Mouse (Mus musculus): ENCODE data around the gene Snca. TPM values are rescaled to one million over a fixed set of nuclear protein-coding genes. Genes with fewer than 3 reads are reported as not detected.

Gene Snca
- polyA plus RNA-seq, 1 experiment from 2014 or later: 23.9 TPM

GRCm38 (mm10) chr6:60813516-60813915 lies 16.1 kb downstream of the Snca start:
- no peak overlapping the region for H3K4me2 ChIP-seq (ENCODE audit: low read depth, low read length)
- no peak overlapping the region for H3K27ac ChIP-seq (replicated peaks; ENCODE audit: low read depth, low read length)
- H3K27me3 ChIP-seq (ENCODE audit: control insufficient read depth, insufficient read depth, low read length): no peaks in the 10 kb centered on the region
- 63% methylated on average over 3 of the region's 3 CpGs for WGBS
- no peaks in the 10 kb centered on the region for H3K4me1 ChIP-seq (ENCODE audit: control insufficient read depth, insufficient read depth, low read length)
- no peak overlapping the region for H3K4me3 ChIP-seq (ENCODE audit: low read depth, low read length)
- no peaks in the 10 kb centered on the region for H3K9me3 ChIP-seq (replicated peaks; ENCODE audit: control insufficient read depth, low read length)
- no peak overlapping the region for H3K9ac ChIP-seq (replicated peaks; ENCODE audit: low read length)
- H3K36me3 ChIP-seq (replicated peaks; ENCODE audit: control insufficient read depth, insufficient read depth, low read depth, low read length): no peaks in the 10 kb centered on the region
- DNase-seq (ENCODE audit: low spot score) (no peak), ATAC-seq (replicated peaks; ENCODE audit: insufficient number of reproducible peaks, low FRiP score, low TSS enrichment, low read depth) (no peak)

- Histone ChIP-seq H3K9me3 (replicated peaks; ENCODE audit: control insufficient read depth, low read length) (no peaks in the 10 kb centered on the region), H3K36me3 (replicated peaks; ENCODE audit: control insufficient read depth, insufficient read depth, low read depth, low read length) (no peaks in the 10 kb centered on the region), H3K27ac (replicated peaks; ENCODE audit: low read depth, low read length) (no peak overlapping the region), H3K9ac (replicated peaks; ENCODE audit: low read length) (no peak overlapping the region), H3K4me1 (ENCODE audit: control insufficient read depth, insufficient read depth, low read length) (no peaks in the 10 kb centered on the region), H3K4me2 (ENCODE audit: low read depth, low read length) (no peak overlapping the region), H3K4me3 (ENCODE audit: low read depth, low read length) (no peak overlapping the region), H3K27me3 (ENCODE audit: control insufficient read depth, insufficient read depth, low read length) (no peaks in the 10 kb centered on the region)
- no peak for ATAC-seq (replicated peaks; ENCODE audit: insufficient number of reproducible peaks, low FRiP score, low TSS enrichment, low read depth)
- WGBS: 92% methylated on average over 1 of the region's 1 CpGs
- no peak for DNase-seq (ENCODE audit: low spot score)
These were observed 31.4 kb downstream of the Snca start for GRCm38 (mm10) chr6:60798266-60798665.

GRCm38 (mm10) chr6:60793659-60794365 lies 35.8 kb downstream of the Snca start:
- no peaks in the 10 kb centered on the region for H3K36me3 ChIP-seq (replicated peaks; ENCODE audit: control insufficient read depth, insufficient read depth, low read depth, low read length)
- no peak overlapping the region for H3K4me3 ChIP-seq (ENCODE audit: low read depth, low read length)
- H3K9me3 ChIP-seq (replicated peaks; ENCODE audit: control insufficient read depth, low read length): no peaks in the 10 kb centered on the region
- H3K27me3 ChIP-seq (ENCODE audit: control insufficient read depth, insufficient read depth, low read length): no peaks in the 10 kb centered on the region
- 86% methylated on average over 3 of the region's 3 CpGs for WGBS
- no peak overlapping the region for H3K9ac ChIP-seq (replicated peaks; ENCODE audit: low read length)
- H3K4me2 ChIP-seq (ENCODE audit: low read depth, low read length): no peak overlapping the region
- ATAC-seq (replicated peaks; ENCODE audit: insufficient number of reproducible peaks, low FRiP score, low TSS enrichment, low read depth) (no peak), DNase-seq (ENCODE audit: low spot score) (no peak)
- no peak overlapping the region for H3K27ac ChIP-seq (replicated peaks; ENCODE audit: low read depth, low read length)
- H3K4me1 ChIP-seq (ENCODE audit: control insufficient read depth, insufficient read depth, low read length): no peaks in the 10 kb centered on the region

- Histone ChIP-seq H3K27ac (replicated peaks; ENCODE audit: low read depth, low read length) (no peak overlapping the region), H3K27me3 (ENCODE audit: control insufficient read depth, insufficient read depth, low read length) (no peaks in the 10 kb centered on the region), H3K36me3 (replicated peaks; ENCODE audit: control insufficient read depth, insufficient read depth, low read depth, low read length) (no peaks in the 10 kb centered on the region), H3K4me1 (ENCODE audit: control insufficient read depth, insufficient read depth, low read length) (no peaks in the 10 kb centered on the region), H3K4me3 (ENCODE audit: low read depth, low read length) (no peak overlapping the region), H3K9me3 (replicated peaks; ENCODE audit: control insufficient read depth, low read length) (no peaks in the 10 kb centered on the region), H3K9ac (replicated peaks; ENCODE audit: low read length) (no peak overlapping the region), H3K4me2 (ENCODE audit: low read depth, low read length) (no peak overlapping the region)
- no peak for DNase-seq (ENCODE audit: low spot score)
- WGBS: 95% methylated on average over 1 of the region's 1 CpGs
- ATAC-seq (replicated peaks; ENCODE audit: insufficient number of reproducible peaks, low FRiP score, low TSS enrichment, low read depth): no peak
These were observed 42.7 kb downstream of the Snca start for GRCm38 (mm10) chr6:60786955-60787354.

- H3K9ac ChIP-seq (replicated peaks; ENCODE audit: low read length): no peak overlapping the region
- no peaks in the 10 kb centered on the region for H3K4me1 ChIP-seq (ENCODE audit: control insufficient read depth, insufficient read depth, low read length)
- no peak for ATAC-seq (replicated peaks; ENCODE audit: insufficient number of reproducible peaks, low FRiP score, low TSS enrichment, low read depth)
- no peaks in the 10 kb centered on the region for H3K36me3 ChIP-seq (replicated peaks; ENCODE audit: control insufficient read depth, insufficient read depth, low read depth, low read length)
- 95% methylated on average over 1 of the region's 1 CpGs for WGBS
- H3K27me3 ChIP-seq (ENCODE audit: control insufficient read depth, insufficient read depth, low read length): no peaks in the 10 kb centered on the region
- H3K27ac ChIP-seq (replicated peaks; ENCODE audit: low read depth, low read length): no peak overlapping the region
- no peaks in the 10 kb centered on the region for H3K9me3 ChIP-seq (replicated peaks; ENCODE audit: control insufficient read depth, low read length)
- no peak for DNase-seq (ENCODE audit: low spot score)
- no peak overlapping the region for H3K4me2 ChIP-seq (ENCODE audit: low read depth, low read length)
- H3K4me3 ChIP-seq (ENCODE audit: low read depth, low read length): no peak overlapping the region
These were observed 57.8 kb downstream of the Snca start for GRCm38 (mm10) chr6:60771899-60772298.

GRCm38 (mm10) chr6:60765696-60766095 lies 64.0 kb downstream of the Snca start:
- H3K27ac ChIP-seq (replicated peaks; ENCODE audit: low read depth, low read length): no peak overlapping the region
- no peak overlapping the region for H3K9ac ChIP-seq (replicated peaks; ENCODE audit: low read length)
- ATAC-seq (replicated peaks; ENCODE audit: insufficient number of reproducible peaks, low FRiP score, low TSS enrichment, low read depth): no peak
- H3K27me3 ChIP-seq (ENCODE audit: control insufficient read depth, insufficient read depth, low read length): no peaks in the 10 kb centered on the region
- DNase-seq (ENCODE audit: low spot score): no peak
- H3K4me1 ChIP-seq (ENCODE audit: control insufficient read depth, insufficient read depth, low read length): no peaks in the 10 kb centered on the region
- no peaks in the 10 kb centered on the region for H3K9me3 ChIP-seq (replicated peaks; ENCODE audit: control insufficient read depth, low read length)
- H3K4me3 ChIP-seq (ENCODE audit: low read depth, low read length): no peak overlapping the region
- WGBS: 84% methylated on average over 3 of the region's 3 CpGs
- H3K36me3 ChIP-seq (replicated peaks; ENCODE audit: control insufficient read depth, insufficient read depth, low read depth, low read length): no peaks in the 10 kb centered on the region
- no peak overlapping the region for H3K4me2 ChIP-seq (ENCODE audit: low read depth, low read length)

GRCm38 (mm10) chr6:60762864-60763263 lies 66.8 kb downstream of the Snca start:
- Histone ChIP-seq H3K27ac (replicated peaks; ENCODE audit: low read depth, low read length) (no peak overlapping the region), H3K9me3 (replicated peaks; ENCODE audit: control insufficient read depth, low read length) (no peaks in the 10 kb centered on the region), H3K9ac (replicated peaks; ENCODE audit: low read length) (no peak overlapping the region), H3K4me3 (ENCODE audit: low read depth, low read length) (no peak overlapping the region), H3K36me3 (replicated peaks; ENCODE audit: control insufficient read depth, insufficient read depth, low read depth, low read length) (no peaks in the 10 kb centered on the region), H3K27me3 (ENCODE audit: control insufficient read depth, insufficient read depth, low read length) (no peaks in the 10 kb centered on the region), H3K4me2 (ENCODE audit: low read depth, low read length) (no peak overlapping the region), H3K4me1 (ENCODE audit: control insufficient read depth, insufficient read depth, low read length) (no peaks in the 10 kb centered on the region)
- ATAC-seq (replicated peaks; ENCODE audit: insufficient number of reproducible peaks, low FRiP score, low TSS enrichment, low read depth) (no peak), DNase-seq (ENCODE audit: low spot score) (no peak)
- whole genome bisulfite sequencing: 81% methylated on average over 4 of the region's 4 CpGs

GRCm38 (mm10) chr6:60761710-60762109 lies 67.9 kb downstream of the Snca start:
- H3K27ac ChIP-seq (replicated peaks; ENCODE audit: low read depth, low read length): no peak overlapping the region
- H3K36me3 ChIP-seq (replicated peaks; ENCODE audit: control insufficient read depth, insufficient read depth, low read depth, low read length): no peaks in the 10 kb centered on the region
- no peak overlapping the region for H3K9ac ChIP-seq (replicated peaks; ENCODE audit: low read length)
- DNase-seq (ENCODE audit: low spot score): no peak
- no peak overlapping the region for H3K4me2 ChIP-seq (ENCODE audit: low read depth, low read length)
- ATAC-seq (replicated peaks; ENCODE audit: insufficient number of reproducible peaks, low FRiP score, low TSS enrichment, low read depth): no peak
- H3K4me3 ChIP-seq (ENCODE audit: low read depth, low read length): no peak overlapping the region
- H3K27me3 ChIP-seq (ENCODE audit: control insufficient read depth, insufficient read depth, low read length): no peaks in the 10 kb centered on the region
- no peaks in the 10 kb centered on the region for H3K4me1 ChIP-seq (ENCODE audit: control insufficient read depth, insufficient read depth, low read length)
- H3K9me3 ChIP-seq (replicated peaks; ENCODE audit: control insufficient read depth, low read length): no peaks in the 10 kb centered on the region
- 65% methylated on average over 2 of the region's 2 CpGs for WGBS

Measured in embryonic facial prominence, embryonic 11.5 days (tissue).